Mouse (Mus musculus): ENCODE results near the gene Ly6c1. TPM values are rescaled to one million over a fixed set of nuclear protein-coding genes. Genes with fewer than 3 reads are reported as not detected.
"Not testable (repeated sequence)": the region's sequence is repeated elsewhere in the genome, so short reads cannot be mapped to it uniquely, and the experiment has no call there.

Ly6c1 gene
- total RNA-seq (2014; rRNA removed) = 24.2 and 59.4 TPM in 2 replicates
- 22.1 and 31.4 TPM in 2 replicates for polyA plus RNA-seq (2015; fragmentation: Nextera tagmentation; extraction: Ambion mirVana)

- H3K4me3 ChIP-seq (ENCODE audit: low read depth, low read length); DNase-seq (ENCODE audit: low spot score); H3K9ac ChIP-seq (replicated peaks; ENCODE audit: low read length, poor library complexity, severe bottlenecking); H3K4me1 ChIP-seq (ENCODE audit: insufficient read depth, low read length); H3K27me3 ChIP-seq (ENCODE audit: insufficient read depth, low read length); H3K9me3 ChIP-seq (ENCODE audit: low read length); ATAC-seq (ENCODE audit: low FRiP score); H3K36me3 ChIP-seq (ENCODE audit: insufficient read depth, low read length); H3K4me2 ChIP-seq (ENCODE audit: low read depth, low read length, poor library complexity, severe bottlenecking); H3K27ac ChIP-seq (ENCODE audit: low read depth, low read length): not testable (repeated sequence)
- 100% methylated on average over 1 of the region's 1 CpGs for WGBS
Measured at GRCm38 (mm10) chr15:75048642-75049261, at the start of gene Ly6c1. Gene Ly6c1, minus strand, starts transcription at chr15:75048830.

GRCm38 (mm10) chr15:75088041-75088440, 39.4 kb upstream of the Ly6c1 start:
- not testable (repeated sequence) for H3K36me3 ChIP-seq (ENCODE audit: insufficient read depth, low read length); H3K27me3 ChIP-seq (ENCODE audit: insufficient read depth, low read length); H3K4me1 ChIP-seq (ENCODE audit: insufficient read depth, low read length); H3K9ac ChIP-seq (replicated peaks; ENCODE audit: low read length, poor library complexity, severe bottlenecking); ATAC-seq (ENCODE audit: low FRiP score); H3K4me3 ChIP-seq (ENCODE audit: low read depth, low read length); H3K4me2 ChIP-seq (ENCODE audit: low read depth, low read length, poor library complexity, severe bottlenecking); DNase-seq (ENCODE audit: low spot score); H3K9me3 ChIP-seq (ENCODE audit: low read length); H3K27ac ChIP-seq (ENCODE audit: low read depth, low read length)
- peak; percentile 54 for TF ChIP-seq CTCF (IDR thresholded peaks at IDR 0.05)
- WGBS = 15% methylated on average over 2 of the region's 2 CpGs

- H3K4me1 ChIP-seq (ENCODE audit: insufficient read depth, low read length) = no peaks in the 10 kb centered on the region
- DNase-seq (ENCODE audit: low spot score) (no peak), ATAC-seq (ENCODE audit: low FRiP score) (no peak)
- no peaks in the 10 kb centered on the region for H3K27me3 ChIP-seq (ENCODE audit: insufficient read depth, low read length)
- no peaks in the 10 kb centered on the region for H3K36me3 ChIP-seq (ENCODE audit: insufficient read depth, low read length)
- no peak overlapping the region for H3K27ac ChIP-seq (ENCODE audit: low read depth, low read length)
- WGBS = 88% methylated on average over 4 of the region's 4 CpGs
- no peak overlapping the region for H3K4me3 ChIP-seq (ENCODE audit: low read depth, low read length)
- no peaks in the 10 kb centered on the region for H3K9me3 ChIP-seq (ENCODE audit: low read length)
- no peak for TF ChIP-seq CTCF (IDR thresholded peaks at IDR 0.05)
- no peak overlapping the region for H3K9ac ChIP-seq (replicated peaks; ENCODE audit: low read length, poor library complexity, severe bottlenecking)
- H3K4me2 ChIP-seq (ENCODE audit: low read depth, low read length, poor library complexity, severe bottlenecking) = no peak overlapping the region
Measured at GRCm38 (mm10) chr15:75069965-75070364, 21.3 kb upstream of the Ly6c1 start.

- H3K36me3 ChIP-seq (ENCODE audit: insufficient read depth, low read length); H3K27ac ChIP-seq (ENCODE audit: low read depth, low read length); ATAC-seq (ENCODE audit: low FRiP score); H3K4me2 ChIP-seq (ENCODE audit: low read depth, low read length, poor library complexity, severe bottlenecking); H3K4me3 ChIP-seq (ENCODE audit: low read depth, low read length); H3K9me3 ChIP-seq (ENCODE audit: low read length); H3K4me1 ChIP-seq (ENCODE audit: insufficient read depth, low read length); H3K27me3 ChIP-seq (ENCODE audit: insufficient read depth, low read length); H3K9ac ChIP-seq (replicated peaks; ENCODE audit: low read length, poor library complexity, severe bottlenecking): not testable (repeated sequence)
- DNase-seq (ENCODE audit: low spot score) = peak; percentile 24
- 37% methylated on average over 6 of the region's 6 CpGs for WGBS
- TF ChIP-seq CTCF (IDR thresholded peaks at IDR 0.05) = peak; percentile 70
Measured at GRCm38 (mm10) chr15:75062030-75062574, 13.5 kb upstream of the Ly6c1 start.

GRCm38 (mm10) chr15:75060505-75060904, 11.9 kb upstream of the Ly6c1 start:
- no peak overlapping the region for H3K27ac ChIP-seq (ENCODE audit: low read depth, low read length)
- no peak overlapping the region for H3K4me2 ChIP-seq (ENCODE audit: low read depth, low read length, poor library complexity, severe bottlenecking)
- H3K4me1 ChIP-seq (ENCODE audit: insufficient read depth, low read length) = no peaks in the 10 kb centered on the region
- DNase-seq (ENCODE audit: low spot score) (peak; percentile 30), ATAC-seq (ENCODE audit: low FRiP score) (no peak)
- TF ChIP-seq CTCF (IDR thresholded peaks at IDR 0.05) = peak; percentile 68
- H3K9ac ChIP-seq (replicated peaks; ENCODE audit: low read length, poor library complexity, severe bottlenecking) = no peak overlapping the region
- no peaks in the 10 kb centered on the region for H3K27me3 ChIP-seq (ENCODE audit: insufficient read depth, low read length)
- no peaks in the 10 kb centered on the region for H3K36me3 ChIP-seq (ENCODE audit: insufficient read depth, low read length)
- H3K4me3 ChIP-seq (ENCODE audit: low read depth, low read length) = no peak overlapping the region
- H3K9me3 ChIP-seq (ENCODE audit: low read length) = no peaks in the 10 kb centered on the region

GRCm38 (mm10) chr15:75055985-75056384, 7.4 kb upstream of the Ly6c1 start:
- no peak for DNase-seq (ENCODE audit: low spot score)
- Histone ChIP-seq H3K4me2 (ENCODE audit: low read depth, low read length, poor library complexity, severe bottlenecking) (no peak overlapping the region), H3K4me3 (ENCODE audit: low read depth, low read length) (no peak overlapping the region), H3K9ac (replicated peaks; ENCODE audit: low read length, poor library complexity, severe bottlenecking) (no peak overlapping the region), H3K27ac (ENCODE audit: low read depth, low read length) (no peak overlapping the region), H3K36me3 (ENCODE audit: insufficient read depth, low read length) (no peaks in the 10 kb centered on the region), H3K27me3 (ENCODE audit: insufficient read depth, low read length) (no peaks in the 10 kb centered on the region), H3K4me1 (ENCODE audit: insufficient read depth, low read length) (no peaks in the 10 kb centered on the region), H3K9me3 (ENCODE audit: low read length) (no peaks in the 10 kb centered on the region)
- no peak for TF ChIP-seq CTCF (IDR thresholded peaks at IDR 0.05)
- 88% methylated on average over 2 of the region's 2 CpGs for WGBS
- no peak for ATAC-seq (ENCODE audit: low FRiP score)

GRCm38 (mm10) chr15:75055425-75055824, 6.8 kb upstream of the Ly6c1 start:
- not testable (repeated sequence) for H3K9me3 ChIP-seq (ENCODE audit: low read length); ATAC-seq (ENCODE audit: low FRiP score); H3K9ac ChIP-seq (replicated peaks; ENCODE audit: low read length, poor library complexity, severe bottlenecking); H3K4me2 ChIP-seq (ENCODE audit: low read depth, low read length, poor library complexity, severe bottlenecking); H3K27ac ChIP-seq (ENCODE audit: low read depth, low read length); H3K4me3 ChIP-seq (ENCODE audit: low read depth, low read length); H3K36me3 ChIP-seq (ENCODE audit: insufficient read depth, low read length); H3K4me1 ChIP-seq (ENCODE audit: insufficient read depth, low read length); DNase-seq (ENCODE audit: low spot score); H3K27me3 ChIP-seq (ENCODE audit: insufficient read depth, low read length)
- 38% methylated on average over 3 of the region's 3 CpGs for WGBS

- not testable (repeated sequence) for H3K36me3 ChIP-seq (ENCODE audit: insufficient read depth, low read length); H3K27ac ChIP-seq (ENCODE audit: low read depth, low read length); H3K4me2 ChIP-seq (ENCODE audit: low read depth, low read length, poor library complexity, severe bottlenecking); H3K9ac ChIP-seq (replicated peaks; ENCODE audit: low read length, poor library complexity, severe bottlenecking); ATAC-seq (ENCODE audit: low FRiP score); H3K9me3 ChIP-seq (ENCODE audit: low read length); H3K4me3 ChIP-seq (ENCODE audit: low read depth, low read length); H3K27me3 ChIP-seq (ENCODE audit: insufficient read depth, low read length); DNase-seq (ENCODE audit: low spot score); H3K4me1 ChIP-seq (ENCODE audit: insufficient read depth, low read length)
- 100% methylated on average over 2 of the region's 2 CpGs for WGBS
Measured at GRCm38 (mm10) chr15:75052414-75052813, 3.8 kb upstream of the Ly6c1 start.

- not testable (repeated sequence) for H3K9ac ChIP-seq (replicated peaks; ENCODE audit: low read length, poor library complexity, severe bottlenecking); H3K4me3 ChIP-seq (ENCODE audit: low read depth, low read length); ATAC-seq (ENCODE audit: low FRiP score); H3K27ac ChIP-seq (ENCODE audit: low read depth, low read length); H3K4me1 ChIP-seq (ENCODE audit: insufficient read depth, low read length); DNase-seq (ENCODE audit: low spot score); H3K27me3 ChIP-seq (ENCODE audit: insufficient read depth, low read length); H3K36me3 ChIP-seq (ENCODE audit: insufficient read depth, low read length); H3K9me3 ChIP-seq (ENCODE audit: low read length); H3K4me2 ChIP-seq (ENCODE audit: low read depth, low read length, poor library complexity, severe bottlenecking)
- WGBS = 38% methylated on average over 3 of the region's 3 CpGs
Measured at GRCm38 (mm10) chr15:75051141-75051540, 2.5 kb upstream of the Ly6c1 start.

Measured in midbrain, postnatal 0 days (tissue).